Mouse (Mus musculus) adrenal gland, adult 18-20 months (tissue): ENCODE measurements around the gene Qrich1. TPM values are rescaled to one million over a fixed set of nuclear protein-coding genes. Genes with fewer than 3 reads are reported as not detected.
"Not testable (repeated sequence)": the region's sequence is repeated elsewhere in the genome, so short reads cannot be mapped to it uniquely, and the experiment has no call there.

ENCODE experiments used
- DNase-seq, 2 experiments: peaks; one replicate each; pipeline ENCODE4 v3.0.0; 2021 to 2022; ENCODE audit warnings: low spot score in 2 of 2
- microRNA-seq, 2 experiments: library from miRNA; unstranded; fragments of <30 nt; microRNA quantifications; one replicate each; pipeline ENCODE4 v1.2.0; 2021; ENCODE audit warnings: borderline number of aligned reads in 2 of 2
- total RNA-seq, 2 experiments: library from RNA; stranded (reverse); gene quantifications; 1 replicate in 1 of 2; 2 replicates in 1 of 2; pipeline ENCODE4 v1.2.3; 2021

Gene Qrich1
- total RNA-seq, 2 experiments from 2014 or later: 91.5 to 107 TPM

GRCm38 (mm10) chr9:108578545-108579343 is 62.1 kb downstream of the Qrich1 start, which contains the start of gene Wdr6:
Gene Wdr6, minus strand, starts transcription at chr9:108578739.
- DNase-seq: peak; percentile 77 to 81

GRCm38 (mm10) chr9:108579344-108579690 is 62.7 kb downstream of the Qrich1 start:
- DNase-seq: peak in 1 of 2 experiments; percentile 35

- peak in 1 of 2 experiments; percentile 39 for DNase-seq
Observed at GRCm38 (mm10) chr9:108587571-108588180, 71.1 kb downstream of the Qrich1 start.

- no peak for DNase-seq
Observed at GRCm38 (mm10) chr9:108589229-108589628, 72.6 kb downstream of the Qrich1 start.

- no peak for DNase-seq
Observed at GRCm38 (mm10) chr9:108591462-108591861, 74.9 kb downstream of the Qrich1 start.

GRCm38 (mm10) chr9:108594354-108594753 is 77.7 kb downstream of the Qrich1 start:
- DNase-seq: no peak

GRCm38 (mm10) chr9:108596998-108597764 is 80.6 kb downstream of the Qrich1 start, which contains the start of gene P4htm:
Gene P4htm, minus strand, starts transcription at chr9:108597667.
- DNase-seq: peak; percentile 66 to 67

- no peak for DNase-seq
Observed at GRCm38 (mm10) chr9:108599021-108599566, 82.5 kb downstream of the Qrich1 start.

GRCm38 (mm10) chr9:108600011-108600410 is 83.4 kb downstream of the Qrich1 start:
- no peak for DNase-seq

- DNase-seq: no peak
Observed at GRCm38 (mm10) chr9:108601986-108602385, 85.4 kb downstream of the Qrich1 start.

GRCm38 (mm10) chr9:108607929-108608328 is 91.3 kb downstream of the Qrich1 start:
- not testable (repeated sequence) for DNase-seq

- DNase-seq: no peak
Observed at GRCm38 (mm10) chr9:108608889-108609288, 92.3 kb downstream of the Qrich1 start.

Small RNA genes within 50 kb of the gene (microRNA-seq; reads per million reads assigned to microRNA genes)
- gene Gm24083: 0 reads per million in 2 experiments
- gene Mir191: 0 reads per million in 2 experiments
- 970 to 1,351 reads per million in 2 experiments for gene Mir425

Other genes starting within 250 kb of the Qrich1 start
- gene Nicn1, start 226.4 kb upstream of the Qrich1 start, total RNA-seq: 10 to 100 TPM; 19.0 to 29.2 TPM
- 1 to 10 TPM; 4.2 to 5.8 TPM for gene Amt, start 220.0 kb upstream of the Qrich1 start, total RNA-seq
- gene Rhoa, start 210.7 kb upstream of the Qrich1 start, total RNA-seq: 100 to 1,000 TPM; 356 to 357 TPM
- 10 to 100 TPM; 36.1 to 36.2 TPM for gene Tcta, start 210.6 kb upstream of the Qrich1 start, total RNA-seq
- gene Gpx1, start 177.9 kb upstream of the Qrich1 start, total RNA-seq: 100 to 1,000 TPM; 551 to 749 TPM
- 100 to 1,000 TPM; 107 to 126 TPM for gene Usp4, start 169.0 kb upstream of the Qrich1 start, total RNA-seq
- gene 1700102P08Rik, start 124.0 kb upstream of the Qrich1 start, total RNA-seq: 1 to 10 TPM; 1.5 to 2.1 TPM
- not detected for gene Ccdc36, start 88.3 kb upstream of the Qrich1 start, total RNA-seq
- gene BC048562, start 80.3 kb upstream of the Qrich1 start, total RNA-seq: not detected
- 10 to 100 TPM; 25.6 to 42.3 TPM for gene Ccdc71, start 56.3 kb upstream of the Qrich1 start, total RNA-seq
- 10 to 100 TPM; 20.4 to 22.3 TPM for gene Klhdc8b, start 55.2 kb upstream of the Qrich1 start, total RNA-seq
- 100 to 1,000 TPM; 107 to 134 TPM for gene Lamb2, start 37.1 kb upstream of the Qrich1 start, total RNA-seq
- gene Usp19, start 26.2 kb upstream of the Qrich1 start, total RNA-seq: 100 to 1,000 TPM; 172 to 248 TPM
- gene Qars, start 9.1 kb upstream of the Qrich1 start, total RNA-seq: 100 to 1,000 TPM; 144 to 180 TPM
- 100 to 1,000 TPM in 1 of 2 experiments, 10 to 100 TPM in 1; 99.7 to 135 TPM for gene Impdh2, start 43.5 kb downstream of the Qrich1 start, total RNA-seq
- gene Ndufaf3, start 50.6 kb downstream of the Qrich1 start, total RNA-seq: 10 to 100 TPM; 50.8 to 51.0 TPM
- 10 to 100 TPM; 64.6 to 81.8 TPM for gene Dalrd3, start 53.1 kb downstream of the Qrich1 start, total RNA-seq
- 10 to 100 TPM; 93.9 to 96.2 TPM for gene Wdr6, start 61.9 kb downstream of the Qrich1 start, total RNA-seq
- gene P4htm, start 80.9 kb downstream of the Qrich1 start, total RNA-seq: 1 to 10 TPM; 6.2 to 7.9 TPM
- gene Arih2, start 132.6 kb downstream of the Qrich1 start, total RNA-seq: 10 to 100 TPM; 61.2 to 63.0 TPM
- 100 to 1,000 TPM; 125 to 212 TPM for gene Slc25a20, start 145.3 kb downstream of the Qrich1 start, total RNA-seq
- gene Prkar2a, start 172.5 kb downstream of the Qrich1 start, total RNA-seq: 10 to 100 TPM; 33.1 to 43.5 TPM